11 mouse cellular contexts compared by ENCODE assay signal in the genomic region with DNA sequence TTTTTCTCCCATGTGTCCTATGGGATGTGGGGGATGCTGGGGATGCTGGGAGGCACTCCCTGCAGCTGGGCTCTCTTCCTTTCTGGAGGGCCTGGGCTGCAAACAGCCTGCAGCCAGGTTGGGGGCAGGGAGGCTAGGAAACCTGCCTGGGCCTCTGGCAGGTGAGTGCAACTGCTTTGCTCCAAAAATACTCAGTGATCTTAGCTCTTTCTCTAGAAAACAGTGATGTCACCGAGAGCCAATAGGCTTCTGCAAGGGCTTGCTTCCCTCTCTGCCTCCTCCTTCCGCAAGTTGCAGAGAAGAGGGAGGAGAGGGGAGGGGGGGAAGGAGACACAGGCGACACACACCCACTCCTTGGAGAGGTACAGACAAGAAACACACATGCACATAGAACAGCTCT. TPM values are rescaled to one million over a fixed set of nuclear protein-coding genes. Genes with fewer than 3 reads are reported as not detected.
A peak's percentile ranks its signal among the peaks of the same experiment; 100 is the strongest.
DNase-seq lines count a peak whose midpoint lies in the region; ATAC-seq lines count a peak whose summit lies in the region.
"Had no signal": no experiment of that assay in that cellular context is flagged by ENCODE, and none has a peak within 500 bp of the region (broad histone marks: within the 10 kb centered on the region; RNA-seq: fewer than 3 reads in every experiment).

No protein-coding gene starts in this region.

- no peak overlapping the region for H3K4me2 ChIP-seq in embryonic facial prominence, embryonic 14.5 days (ENCODE audit: low read depth, low read length)

- no peak overlapping the region for H3K4me3 ChIP-seq in embryonic facial prominence, embryonic 14.5 days (ENCODE audit: low read depth, low read length)
- H3K4me3 ChIP-seq: myocyte had no signal

- no peaks in the 10 kb centered on the region for H3K9me3 ChIP-seq in embryonic facial prominence, embryonic 14.5 days (ENCODE audit: control insufficient read depth, low read length)

- H3K36me3 ChIP-seq in embryonic facial prominence, embryonic 14.5 days (ENCODE audit: control insufficient read depth, insufficient read depth, low read length) = no peaks in the 10 kb centered on the region

- WGBS in embryonic facial prominence, embryonic 14.5 days = 11% methylated on average over 3 of the region's 3 CpGs

- DNase-seq in left cerebral cortex, adult 11 months (ENCODE audit: low spot score) = peak; percentile 63
- no peak for DNase-seq in left cerebral cortex, adult 18-20 months (ENCODE audit: low spot score in 2 of 2)
- DNase-seq in embryonic facial prominence, embryonic 14.5 days (ENCODE audit: low spot score) = no peak
- peak; percentile 67 to 88 for DNase-seq in left cerebral cortex, postnatal 14 days (ENCODE audit: low spot score in 2 of 2)
- peak; percentile 37 to 72 for DNase-seq in right cerebral cortex, postnatal 36 days (ENCODE audit: low spot score in 2 of 2)
- DNase-seq in thymus, postnatal 4 days = no peak
- DNase-seq in layer of hippocampus, adult 8-10 months (ENCODE audit: low spot score in 2 of 2) = no peak
- DNase-seq in kidney, postnatal 4 days = no peak

- no peak overlapping the region for H3K9ac ChIP-seq in embryonic facial prominence, embryonic 14.5 days (ENCODE audit: low read depth, low read length)
- H3K9ac ChIP-seq: liver, embryonic 14.5 days had no signal

- peak; percentile 71 for ATAC-seq in embryonic facial prominence, embryonic 14.5 days (ENCODE audit: low read depth)
- ATAC-seq: inflammation-experienced regulatory T-cells, adult 6 months had no signal

- H3K4me1 ChIP-seq in embryonic facial prominence, embryonic 14.5 days (ENCODE audit: control insufficient read depth, insufficient read depth, low read length) = 0 out of 2 replicates have a peak, but pooled peaks cover 4% of the 10 kb centered on the region

- H3K27me3 ChIP-seq in embryonic facial prominence, embryonic 14.5 days (replicated peaks; ENCODE audit: control insufficient read depth, insufficient read depth, low read length) = no peaks in the 10 kb centered on the region

- intact Hi-C loops in left cerebral cortex, postnatal 14 days (cut with DNase I) = no loop called here

- H3K27ac ChIP-seq in embryonic facial prominence, embryonic 14.5 days (replicated peaks; ENCODE audit: low read depth, low read length) = no peak overlapping the region
- H3K27ac ChIP-seq: liver, embryonic 14.5 days had no signal

RNA-seq across cellular contexts. Expression of a gene that starts 8.3 kb away (rescaled TPM):
- 10 to 100 TPM; 64.8 to 67.9 TPM for total RNA-seq in left cerebral cortex, adult 18-20 months (2021)
- polyA plus RNA-seq in embryonic facial prominence, embryonic 14.5 days (2014; fragmentation: Nextera tagmentation; extraction: Ambion mirVana) = 3.0 and 3.3 TPM in 2 replicates
- 10 to 100 TPM; 74.3 to 75.7 TPM for total RNA-seq in left cerebral cortex, postnatal 14 days (2021)
- total RNA-seq in layer of hippocampus, adult 8-10 months (2022) = 10 to 100 TPM; 23.7 to 33.5 (median 27.2) TPM

Comparison
In these comparisons a context has a peak if more than half of its experiments do, and no peak if none do; other contexts are left out.
1. DNase-seq: peak in left cerebral cortex, adult 11 months (single experiment), left cerebral cortex, postnatal 14 days (2 of 2) and right cerebral cortex, postnatal 36 days (2 of 2); none in left cerebral cortex, adult 18-20 months (0 of 2), embryonic facial prominence, embryonic 14.5 days (single experiment), thymus, postnatal 4 days (single experiment), layer of hippocampus, adult 8-10 months (0 of 2) and kidney, postnatal 4 days (0 of 2).